Mouse (Mus musculus): ENCODE results near the gene Traf3. TPM values are rescaled to one million over a fixed set of nuclear protein-coding genes. Genes with fewer than 3 reads are reported as not detected.
A peak's percentile ranks its signal among the peaks of the same experiment; 100 is the strongest.

Gene Traf3
- total RNA-seq, 4 experiments from 2014 or later, result 28.3 to 41.2 (median 36.2) TPM

DNA sequence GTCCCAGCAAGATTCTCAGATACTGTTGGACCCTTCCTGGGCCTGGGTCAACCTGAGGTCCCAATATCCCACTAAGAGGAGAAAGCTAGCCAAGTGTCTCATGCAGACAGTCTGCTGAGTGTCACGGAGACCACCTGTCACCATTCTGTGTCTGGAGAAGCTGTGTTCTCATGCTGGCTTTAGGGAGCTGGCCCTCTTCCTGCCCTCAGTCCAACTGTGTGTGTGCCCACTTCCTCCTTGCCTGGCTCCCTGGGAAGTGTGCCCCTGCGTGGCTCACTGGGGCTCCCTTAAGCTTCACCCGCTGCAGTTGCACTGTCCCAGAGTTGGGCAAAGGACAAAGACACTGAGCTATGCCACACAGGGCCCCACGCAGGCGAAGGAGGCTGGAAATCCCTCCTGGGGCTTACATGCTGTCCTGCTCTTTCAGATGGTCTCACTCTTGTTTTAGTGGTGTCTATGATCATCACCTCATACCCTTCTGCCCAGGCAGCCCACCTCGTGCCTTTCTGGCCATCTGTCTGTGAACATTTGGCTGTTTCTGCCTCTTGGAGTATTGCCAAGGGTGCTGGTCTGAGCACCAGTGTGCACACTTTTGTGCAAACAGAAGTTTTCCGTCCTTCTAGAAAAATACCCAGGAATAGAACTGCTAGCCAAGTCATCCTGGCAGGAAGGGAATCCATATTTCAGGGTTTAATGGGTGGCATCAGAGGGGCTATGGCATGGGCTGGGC, 13.0 kb upstream of the Traf3 start:
- DNase-seq (ENCODE audit: low spot score in 2 of 2), result no peak

DNA sequence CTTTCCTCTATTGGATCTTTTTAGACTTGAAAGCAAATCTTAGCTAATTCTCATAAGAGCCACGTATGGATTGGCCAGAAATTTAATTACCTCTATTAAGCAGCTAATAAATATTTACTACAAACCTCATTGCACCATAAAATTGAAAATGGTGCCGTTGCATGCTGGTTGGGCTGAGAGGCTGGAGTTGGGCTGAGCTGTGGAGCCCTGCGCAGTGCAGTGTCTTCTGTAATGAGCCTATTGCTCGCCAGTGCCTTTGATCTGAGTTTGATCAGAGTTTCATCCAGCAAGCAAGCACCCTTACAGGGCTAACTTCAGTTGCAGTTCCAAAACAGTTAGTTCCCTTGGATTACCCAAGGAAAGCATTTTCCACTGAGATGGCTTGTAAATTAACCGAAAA, 12.2 kb upstream of the Traf3 start:
- no peak for DNase-seq (ENCODE audit: low spot score in 2 of 2)

DNA sequence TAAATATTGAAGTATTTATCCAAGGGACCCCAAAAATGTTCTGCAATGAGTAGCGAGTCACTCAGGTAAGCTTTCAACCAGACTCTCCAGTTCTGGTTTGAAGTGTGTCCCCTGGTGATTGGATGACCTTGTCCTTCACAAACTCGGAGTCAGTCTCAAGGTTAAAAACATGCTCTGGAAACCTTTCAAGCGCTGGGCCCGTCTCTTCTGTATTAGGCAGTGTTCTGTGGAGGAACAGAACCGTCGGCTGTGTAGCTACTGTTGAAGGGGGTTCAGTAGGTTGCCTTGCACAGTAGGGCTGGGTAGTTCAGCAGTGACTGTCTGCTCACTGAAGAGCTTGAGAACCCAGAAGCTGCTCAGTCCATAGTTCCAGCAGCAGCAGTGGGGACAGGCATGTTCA, 11.5 kb upstream of the Traf3 start:
- no peak for DNase-seq (ENCODE audit: low spot score in 2 of 2)

DNA sequence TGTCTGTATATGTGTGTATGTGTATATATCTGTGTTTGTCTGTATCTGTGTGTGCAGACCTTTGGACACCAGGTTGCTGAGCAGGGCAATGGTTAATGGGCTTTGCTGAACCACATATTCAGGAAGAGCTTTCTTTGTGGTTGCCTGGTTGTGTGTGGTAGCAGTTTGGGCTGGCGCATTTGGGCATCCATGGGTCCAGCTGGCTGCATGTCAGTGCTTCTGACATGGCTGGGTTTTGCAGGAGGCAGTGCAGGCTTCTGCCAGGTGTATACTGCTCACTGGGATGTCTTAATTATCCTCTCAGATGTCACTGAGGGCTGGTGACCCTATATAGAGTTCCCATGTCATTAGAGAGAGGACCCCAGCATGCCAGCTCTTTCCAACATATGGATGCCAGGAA, 10.4 kb upstream of the Traf3 start:
- no peak for DNase-seq (ENCODE audit: low spot score in 2 of 2)

DNA sequence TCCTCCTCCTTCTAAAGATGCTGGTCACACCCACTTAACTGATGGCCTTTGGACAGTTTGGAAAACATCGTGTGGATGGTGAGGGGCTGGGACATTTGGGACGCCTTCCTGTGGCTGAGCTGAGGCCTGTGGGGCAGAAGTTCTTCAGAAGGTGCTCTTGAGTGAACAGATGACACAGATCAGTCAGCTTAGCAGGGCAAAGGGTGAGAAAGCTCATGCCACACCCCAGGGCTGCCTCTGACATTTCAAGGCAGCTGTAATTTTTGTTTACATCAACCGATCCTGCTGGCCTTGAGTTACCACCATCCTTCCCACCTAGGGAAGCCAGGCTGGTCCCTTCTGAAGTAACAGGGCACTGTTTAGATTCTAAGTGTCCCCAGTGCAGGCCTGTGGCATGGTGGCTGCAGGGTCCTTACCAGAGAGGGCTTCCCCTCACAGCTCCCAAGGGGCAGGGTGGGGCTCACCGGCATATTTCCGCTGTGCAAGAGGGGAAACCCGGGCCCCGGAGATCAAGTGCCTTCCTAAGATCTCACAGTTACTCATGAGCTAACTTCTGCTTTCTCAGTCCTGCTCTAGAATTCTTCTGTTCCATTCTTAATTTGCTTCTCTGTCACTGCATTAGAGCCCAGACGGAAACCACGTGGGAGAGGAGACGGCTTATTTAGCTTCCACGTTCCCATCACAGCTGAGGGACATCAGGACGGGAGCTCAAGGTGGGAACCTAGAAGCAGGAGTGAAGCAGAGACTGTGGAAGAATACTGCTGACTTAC, 6.3 kb upstream of the Traf3 start:
- DNase-seq (ENCODE audit: low spot score in 2 of 2), result no peak

DNA sequence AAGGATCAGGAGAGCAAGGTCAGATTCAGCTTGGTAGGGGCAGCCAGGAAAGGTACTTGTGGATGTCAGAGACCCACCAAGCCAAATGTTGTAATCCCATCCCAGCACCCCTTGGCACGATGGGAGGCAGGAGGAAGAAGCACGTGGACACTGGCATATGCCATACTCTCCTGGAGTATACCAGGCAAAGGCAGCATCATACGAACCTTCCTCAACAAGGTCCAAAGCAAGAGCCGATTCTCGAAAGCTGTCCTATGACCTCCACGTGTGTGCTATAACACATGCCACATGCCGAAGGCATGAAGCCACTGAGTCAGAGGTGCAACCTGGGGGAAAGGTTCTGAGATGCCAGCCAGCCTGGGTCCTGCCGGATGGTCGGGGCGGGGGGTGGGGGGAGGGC, 5.3 kb upstream of the Traf3 start:
- no peak for DNase-seq (ENCODE audit: low spot score in 2 of 2)

DNA sequence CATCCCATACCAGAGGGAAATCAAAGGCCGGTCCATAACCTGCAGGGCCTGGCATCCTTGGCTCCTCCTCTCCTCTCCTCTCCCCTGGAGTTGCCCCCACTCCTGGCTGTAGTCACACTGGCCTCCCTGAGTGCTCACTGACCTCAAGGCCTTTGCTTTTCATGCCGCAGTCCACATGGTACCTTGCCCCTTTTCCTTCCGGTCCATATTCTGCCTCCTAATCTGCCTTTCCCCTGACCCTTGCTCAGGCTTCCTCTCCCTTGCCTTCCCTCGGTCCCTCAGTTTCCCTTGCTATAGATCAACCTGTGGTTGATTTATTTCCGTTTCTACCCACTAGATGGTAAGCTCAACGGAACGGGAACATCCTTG, 4.2 kb upstream of the Traf3 start:
- DNase-seq (ENCODE audit: low spot score in 2 of 2), result no peak

DNA sequence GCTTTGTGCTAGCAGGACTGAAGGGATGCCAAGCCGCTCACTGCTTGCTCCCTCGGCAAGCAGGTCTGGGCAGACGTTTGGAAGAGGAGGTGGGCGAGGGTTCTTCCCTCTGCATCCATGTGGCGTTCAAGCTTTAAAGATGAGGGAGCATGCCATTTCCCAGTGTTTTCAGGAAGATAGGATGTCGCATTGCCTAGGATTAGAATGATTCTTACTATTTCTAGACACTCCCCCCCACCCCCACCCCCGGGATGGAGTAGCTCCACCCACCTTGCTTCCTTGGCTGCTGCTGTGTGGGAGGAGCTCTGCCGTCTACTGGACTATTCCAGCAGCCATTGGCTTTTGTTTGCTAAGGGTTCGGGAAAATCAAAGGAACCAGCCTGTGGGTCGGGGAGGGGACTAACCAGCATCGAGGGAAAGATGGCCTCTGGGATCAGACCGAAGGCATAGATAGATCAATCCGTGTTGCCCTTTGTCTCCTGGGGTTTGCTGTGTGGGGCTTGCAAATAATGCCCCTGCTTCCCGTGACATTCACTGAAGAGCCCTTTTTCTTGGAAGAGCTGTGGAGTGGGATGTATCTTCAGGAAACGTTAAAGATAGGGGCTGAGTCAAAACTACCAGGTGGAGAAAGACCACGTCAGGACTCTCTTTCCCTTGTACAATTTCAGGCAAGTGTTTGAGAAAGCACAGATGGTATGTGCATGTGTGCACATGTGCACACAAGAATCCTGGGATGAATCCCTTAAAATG, 3.7 kb upstream of the Traf3 start:
- peak in 1 of 2 experiments; percentile 68 for DNase-seq (ENCODE audit: low spot score in 2 of 2)

DNA sequence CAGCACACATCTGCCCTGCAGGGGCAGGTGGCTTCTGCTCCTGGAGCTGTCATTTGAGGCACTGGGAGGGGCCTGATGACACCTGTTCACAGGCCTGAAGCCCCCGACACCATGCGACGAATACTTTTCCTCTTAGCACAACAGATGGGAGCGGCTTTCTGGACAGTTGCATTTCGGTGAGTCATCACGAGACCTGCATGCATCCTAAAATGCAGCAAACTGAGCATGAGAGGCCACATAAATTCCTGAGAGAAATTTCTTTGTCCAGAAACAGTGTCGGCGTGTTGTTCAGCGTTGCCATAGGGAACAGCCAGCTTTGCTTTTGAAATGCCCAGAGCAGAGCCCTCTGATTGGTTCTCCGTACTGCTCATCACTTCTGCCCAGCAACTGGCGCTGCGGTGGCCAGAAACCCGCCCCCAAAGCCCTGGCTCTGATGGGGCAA, 1.8 kb upstream of the Traf3 start:
- DNase-seq (ENCODE audit: low spot score in 2 of 2), result peak; percentile 62 to 90

DNA sequence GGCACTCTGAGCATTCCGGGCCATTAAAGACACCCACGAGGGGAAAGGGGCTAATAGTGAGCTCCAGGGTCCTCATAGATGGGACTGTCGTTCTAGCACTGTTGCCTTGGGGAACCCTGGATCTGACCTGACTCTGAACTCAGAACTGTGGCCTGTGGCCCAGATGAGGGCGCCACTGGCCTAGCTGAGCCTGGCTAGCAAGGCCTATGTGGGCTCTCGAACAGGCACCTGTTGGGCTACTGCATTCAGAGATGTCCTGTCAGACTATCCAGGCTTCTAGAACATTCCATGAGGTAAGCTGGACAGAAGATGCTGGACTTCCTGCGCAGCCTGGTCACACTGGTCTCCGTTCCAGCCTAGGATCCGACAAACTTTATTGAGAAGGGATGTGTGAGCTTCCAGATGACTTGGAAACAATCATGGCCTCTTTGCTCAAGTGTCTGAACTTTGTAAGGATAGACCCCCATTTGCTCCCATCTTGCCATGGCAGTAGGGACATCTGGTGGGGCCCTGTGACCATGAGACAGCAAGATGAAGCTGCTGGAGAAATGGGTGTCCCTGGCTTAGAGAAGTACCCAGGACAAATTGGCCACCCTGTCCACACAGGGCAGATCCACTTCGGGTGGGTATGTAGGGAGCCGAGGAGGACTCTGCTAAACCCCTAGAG, 891 bp upstream of the Traf3 start:
- DNase-seq (ENCODE audit: low spot score in 2 of 2), result no peak

DNA sequence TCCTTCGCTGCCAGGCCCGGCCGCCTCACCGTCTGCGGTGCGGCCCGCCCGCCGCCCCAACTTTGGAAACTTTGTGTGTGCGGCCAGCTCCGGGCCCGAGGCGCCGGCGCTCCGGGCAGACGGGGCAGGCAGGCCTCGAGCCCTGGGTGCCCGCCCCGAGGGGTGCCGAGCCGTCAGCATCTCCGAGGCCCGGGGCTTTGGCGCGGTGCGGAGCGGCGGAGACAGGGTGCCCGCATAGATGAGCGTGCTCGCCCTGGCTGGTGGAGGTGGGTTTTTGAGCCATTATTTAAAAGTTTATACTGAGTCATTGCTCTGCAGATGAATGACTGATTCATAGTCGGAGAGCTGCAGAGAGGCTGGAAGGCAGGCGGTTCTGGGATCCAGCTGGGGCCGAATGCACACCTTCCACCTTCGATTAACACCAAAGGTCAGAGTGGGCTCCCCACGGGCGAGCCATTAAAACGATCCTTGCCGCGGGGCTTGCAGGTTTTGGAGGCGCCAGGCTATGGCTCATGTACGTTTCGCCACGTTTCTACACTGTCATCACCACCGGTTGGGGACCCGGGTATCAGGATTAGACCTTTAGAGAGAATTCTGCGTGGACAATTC, 615 bp downstream of the Traf3 start:
- no peak for DNase-seq (ENCODE audit: low spot score in 2 of 2)

DNA sequence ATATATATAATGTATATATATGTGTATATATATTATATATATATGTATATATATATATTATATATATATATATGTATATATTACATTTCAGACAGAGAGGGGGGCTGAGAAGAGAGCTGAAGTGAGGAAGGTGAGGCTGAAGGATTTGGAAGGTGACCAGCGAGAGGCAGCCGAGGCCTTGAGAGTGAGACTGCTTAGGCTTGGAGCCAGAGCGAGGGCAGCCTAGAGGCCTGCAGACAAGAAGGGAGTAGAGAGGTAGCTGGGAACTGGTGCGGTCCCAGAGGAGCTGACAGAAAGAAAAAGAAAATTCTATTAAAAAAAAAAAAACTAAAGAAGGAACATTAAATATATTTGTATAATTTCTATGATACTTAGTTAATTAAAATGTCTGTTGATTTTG, 2.7 kb downstream of the Traf3 start:
- DNase-seq (ENCODE audit: low spot score in 2 of 2), result no peak

DNA sequence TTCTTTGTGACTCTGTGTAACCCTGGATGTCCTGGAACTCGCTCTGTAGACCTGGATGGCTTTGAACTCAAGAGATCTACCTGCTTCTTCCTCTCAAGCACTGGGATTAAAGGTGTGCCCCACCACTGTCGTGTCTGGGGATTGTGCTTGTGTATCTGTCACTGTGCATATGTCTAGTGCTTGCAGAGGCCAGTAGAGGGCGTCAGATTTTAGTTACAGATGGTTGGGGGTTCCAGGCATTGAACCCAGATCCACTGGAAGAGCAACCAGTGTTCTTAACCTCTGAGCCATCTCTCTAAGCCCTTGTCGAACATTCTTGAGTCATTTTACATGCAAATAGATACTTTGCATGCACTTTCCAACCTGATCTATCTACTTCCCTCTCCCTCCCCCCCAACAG, 12.6 kb downstream of the Traf3 start:
- DNase-seq (ENCODE audit: low spot score in 2 of 2), result no peak

DNA sequence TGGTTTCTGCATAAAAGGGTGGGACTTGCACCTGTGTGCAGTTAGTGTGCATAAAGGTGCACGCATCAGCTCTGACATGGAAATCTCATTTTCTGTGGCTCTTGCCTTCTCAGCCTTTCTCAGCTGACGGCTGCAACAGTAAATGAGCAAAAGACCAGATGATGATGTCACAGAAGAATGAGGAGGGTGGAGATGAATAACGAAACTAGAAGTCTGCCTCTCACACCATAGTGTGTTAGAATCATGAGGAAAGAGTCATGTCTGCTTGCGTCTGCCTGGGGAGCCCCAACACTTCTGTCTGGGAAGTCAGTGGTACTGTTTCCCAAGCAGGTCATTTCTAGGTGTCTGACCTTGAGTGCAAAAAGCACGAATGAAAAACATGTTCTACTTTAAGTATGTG, 15.7 kb downstream of the Traf3 start:
- no peak for DNase-seq (ENCODE audit: low spot score in 2 of 2)

DNA sequence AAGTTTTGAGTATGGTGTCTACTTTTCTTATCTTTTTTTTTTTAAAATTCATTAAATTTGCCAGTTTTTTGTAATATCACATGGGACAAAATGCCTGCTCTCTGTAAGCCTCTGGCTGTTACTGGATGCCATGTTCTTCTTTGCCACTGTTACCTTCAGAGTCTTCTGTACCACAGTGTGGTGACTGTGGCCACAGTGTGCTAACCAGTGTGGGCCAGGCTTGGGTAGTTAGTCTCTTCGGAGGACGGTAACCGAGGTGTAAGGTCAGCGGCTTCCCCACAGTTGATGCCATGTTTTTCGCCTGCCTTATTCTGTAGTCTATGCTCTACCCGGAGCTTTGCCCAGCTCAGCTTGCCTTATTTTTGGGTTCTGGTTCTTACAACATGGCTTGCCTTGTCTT, 16.2 kb downstream of the Traf3 start:
- DNase-seq (ENCODE audit: low spot score in 2 of 2), result no peak

DNA sequence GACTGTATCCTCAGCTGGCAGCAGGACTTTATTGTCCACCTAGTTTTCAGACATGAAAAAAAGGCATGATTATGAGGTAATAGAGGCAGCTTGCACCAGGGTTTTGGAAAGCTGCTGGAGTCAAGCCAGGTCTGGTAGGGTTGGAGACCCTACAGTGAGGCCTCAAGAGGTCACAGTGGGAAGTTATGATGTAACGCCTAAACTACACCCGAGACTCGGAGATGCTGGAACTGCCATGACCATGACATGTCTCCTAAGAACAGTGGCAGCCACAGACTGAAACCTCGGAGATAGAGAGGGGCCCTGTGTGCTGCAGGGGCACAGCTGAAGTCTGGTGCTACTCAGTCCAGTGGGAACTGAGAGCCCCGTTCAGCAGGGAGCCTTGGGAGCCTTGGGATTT, 18.3 kb downstream of the Traf3 start, which contains the start of gene 4930595D18Rik:
TSS of gene 4930595D18Rik (minus strand) at position 16 of the 400 bp plus-strand sequence.
- DNase-seq (ENCODE audit: low spot score in 2 of 2), result no peak

DNA sequence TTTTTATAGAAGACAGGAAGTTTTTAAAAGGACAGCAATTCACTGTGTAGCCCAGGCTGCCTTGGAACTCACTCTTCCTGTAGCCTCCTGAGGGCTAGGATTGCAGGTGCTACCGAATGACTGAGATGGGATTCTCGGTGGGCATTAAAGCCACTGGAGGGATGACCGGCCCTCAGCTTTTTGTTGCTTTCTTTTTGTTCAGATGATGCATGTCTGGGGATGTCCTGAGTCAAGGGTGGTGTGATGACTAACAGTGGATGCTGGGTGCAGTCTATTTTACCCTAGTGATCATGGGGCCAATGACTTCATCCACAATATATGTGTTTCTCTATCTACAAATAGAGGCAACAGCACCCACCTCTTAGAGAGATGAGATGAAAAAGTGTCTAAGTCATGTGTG, 20.8 kb downstream of the Traf3 start:
- DNase-seq (ENCODE audit: low spot score in 2 of 2), result no peak

DNA sequence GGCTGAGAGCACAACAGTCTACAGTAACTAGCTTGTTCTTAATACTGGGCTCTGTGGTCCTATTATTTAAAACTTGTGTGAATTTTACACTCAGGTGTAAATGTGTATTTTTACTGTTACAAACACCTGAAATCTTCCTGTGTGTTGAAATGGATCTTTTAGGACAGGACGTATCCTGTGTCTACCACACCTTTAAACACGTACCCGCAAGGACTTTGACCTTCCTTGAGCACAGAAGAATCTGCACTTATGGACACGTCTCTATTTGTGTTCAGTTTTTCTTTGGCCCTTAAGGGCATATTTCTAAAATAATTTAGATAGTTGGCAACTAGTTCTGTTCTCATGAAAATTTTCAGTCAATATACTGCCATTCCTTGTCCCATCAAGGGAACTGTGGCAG, 22.1 kb downstream of the Traf3 start:
- DNase-seq (ENCODE audit: low spot score in 2 of 2), result no peak

DNA sequence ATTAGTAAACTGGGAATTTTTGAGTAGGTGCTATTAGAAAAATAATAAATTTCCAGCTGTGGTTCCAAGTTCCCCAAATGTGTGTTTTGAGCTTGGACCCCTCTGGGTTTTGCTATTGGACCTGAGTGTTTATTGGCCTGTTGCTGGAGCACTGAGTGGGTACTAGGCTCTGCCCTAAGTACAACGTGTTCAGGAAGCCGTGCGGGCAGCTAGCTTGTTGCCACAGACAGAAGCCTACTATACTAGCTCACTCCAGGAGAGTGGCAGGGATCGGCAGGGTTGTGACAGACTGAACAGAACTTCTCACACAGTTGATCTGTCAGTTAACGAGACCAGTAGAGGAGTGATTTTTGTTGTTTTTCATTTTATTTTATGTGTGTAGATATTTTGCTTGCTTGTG, 24.2 kb downstream of the Traf3 start:
- DNase-seq (ENCODE audit: low spot score in 2 of 2), result no peak

DNA sequence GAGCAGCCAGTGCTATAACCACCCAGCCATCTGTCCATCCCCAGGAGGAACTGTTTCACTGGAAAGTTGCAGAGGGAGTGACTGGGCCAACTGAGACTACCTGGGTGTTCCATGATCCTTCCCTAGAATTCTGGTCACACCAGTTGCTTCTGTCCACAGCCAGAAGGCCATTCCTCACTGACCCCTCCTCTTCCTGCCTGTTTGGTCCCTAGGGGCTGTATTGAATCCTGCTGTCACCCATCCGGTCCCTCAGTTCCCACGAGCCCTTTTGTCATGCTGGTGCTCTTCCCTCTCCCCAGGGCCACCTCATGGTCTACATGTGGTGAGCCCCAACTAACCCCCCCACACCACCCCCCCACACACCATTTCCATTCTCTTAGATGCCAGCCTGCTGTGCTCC, 24.7 kb downstream of the Traf3 start:
- no peak for DNase-seq (ENCODE audit: low spot score in 2 of 2)

DNA sequence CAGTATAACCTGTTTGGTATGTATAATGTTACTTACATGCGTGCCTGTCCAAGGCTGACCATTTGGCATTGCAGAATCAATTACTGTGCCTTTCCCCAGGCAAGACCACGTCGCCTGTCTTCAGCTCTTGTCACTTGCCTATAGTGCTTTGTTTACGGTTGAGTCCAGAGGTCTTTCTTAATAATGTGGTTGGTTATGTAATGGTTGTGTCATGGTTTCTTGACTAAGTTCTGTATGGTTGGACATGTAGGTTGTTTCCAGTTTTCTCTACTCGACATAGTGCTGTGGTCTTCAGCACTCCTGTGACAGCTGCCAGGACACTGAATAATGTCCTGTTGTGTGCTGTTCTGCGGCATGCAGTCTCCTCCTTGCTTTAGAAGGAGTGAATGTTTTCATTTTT, 26.6 kb downstream of the Traf3 start:
- no peak for DNase-seq (ENCODE audit: low spot score in 2 of 2)

Data from left cerebral cortex, adult 8-10 months (tissue).